Mouse (Mus musculus): ENCODE results near the gene Cmya5.

DNA sequence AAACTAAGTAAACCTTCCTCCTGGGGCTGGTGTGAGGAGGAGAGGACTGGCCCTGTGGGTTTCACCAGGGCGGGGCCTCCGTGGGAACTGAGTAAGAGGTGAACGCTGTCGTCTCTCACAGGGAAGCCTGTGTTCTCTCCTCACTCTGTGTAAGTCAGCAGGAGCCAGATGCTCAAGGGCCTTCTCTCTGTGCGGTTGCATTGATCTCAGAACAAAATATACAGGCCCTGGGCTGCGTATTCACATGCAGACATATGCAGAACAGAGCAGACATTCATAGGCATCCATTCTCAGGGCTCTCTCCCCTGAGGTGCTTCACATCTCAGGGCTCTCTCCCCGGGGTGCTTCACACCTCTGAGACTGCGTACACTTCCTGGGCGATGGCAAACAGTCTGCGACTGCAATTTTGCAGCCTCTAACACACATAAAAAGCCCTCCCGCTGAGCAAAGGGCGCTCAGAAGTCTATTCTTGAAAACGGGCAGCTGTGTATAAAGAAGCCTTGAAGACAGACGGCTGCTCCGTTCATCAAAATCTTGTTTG is 71.6 kb downstream of the Cmya5 start:
- TF ChIP-seq CTCF (IDR thresholded peaks at IDR 0.05; ENCODE audit: borderline replicate concordance, control insufficient read depth, extremely low read depth, insufficient read depth, low read length, poor library complexity), result no peak
- no peak for TF ChIP-seq POLR2A (IDR thresholded peaks at IDR 0.05; ENCODE audit: control insufficient read depth, extremely low read depth, insufficient read depth, low read length, poor library complexity)
